Mouse (Mus musculus) limb, embryonic 14.5 days (tissue): Measurements from ENCODE around the gene Eif5a. TPM values are rescaled to one million over a fixed set of nuclear protein-coding genes. Genes with fewer than 3 reads are reported as not detected.
A peak's percentile ranks its signal among the peaks of the same experiment; 100 is the strongest.

Experiments used
- ATAC-seq: fragments of 200-750 bp; cut with Nextera tagmentation; 2 replicates; pipeline ENCODE4 v1.8.0; 2017; ENCODE audit warnings: low read depth, moderate number of reproducible peaks, moderate TSS enrichment; ENCODE audit not compliant: low FRiP score
- DNase-seq: peaks from one replicate; pipeline ENCODE4 v3.0.0-alpha.2; 2015; ENCODE audit warnings: low spot score
- H3K27ac ChIP-seq: fragments of 300-500 bp; sonication (generic); replicated peaks from 2 replicates; pipeline ENCODE4 v1.5.1; 2014; ENCODE audit warnings: low read depth, mild to moderate bottlenecking, low read length, moderate library complexity, mixed read lengths
- H3K27me3 ChIP-seq: fragments of 300-500 bp; sonication (generic); 2 replicates; pipeline ENCODE4 v1.6.1; 2014; ENCODE audit warnings: low read length, mixed read lengths; ENCODE audit not compliant: control insufficient read depth, insufficient read depth
- H3K36me3 ChIP-seq: fragments of 300-500 bp; sonication (generic); 2 replicates; pipeline ENCODE4 v1.6.1; 2014; ENCODE audit warnings: mild to moderate bottlenecking, low read length, moderate library complexity, mixed read lengths; ENCODE audit not compliant: control insufficient read depth, insufficient read depth
- H3K4me1 ChIP-seq: fragments of 300-500 bp; sonication (generic); 2 replicates; pipeline ENCODE4 v1.6.1; 2014; ENCODE audit warnings: antibody characterized with exemption, low read length, mixed read lengths; ENCODE audit not compliant: control insufficient read depth, insufficient read depth
- H3K4me2 ChIP-seq: fragments of 300-500 bp; sonication (generic); replicated peaks from 2 replicates; pipeline ENCODE4 v1.6.1; 2014; ENCODE audit warnings: low read depth, mild to moderate bottlenecking, low read length, moderate library complexity; ENCODE audit not compliant: severe bottlenecking
- H3K4me3 ChIP-seq: fragments of 300-500 bp; sonication (generic); replicated peaks from 2 replicates; pipeline ENCODE4 v1.5.1; 2014; ENCODE audit warnings: low read length
- H3K9ac ChIP-seq: fragments of 300-500 bp; sonication (generic); 2 replicates; pipeline ENCODE4 v1.6.1; 2014; ENCODE audit warnings: mild to moderate bottlenecking, low read depth, low read length, moderate library complexity; ENCODE audit not compliant: severe bottlenecking
- H3K9me3 ChIP-seq: fragments of 300-500 bp; sonication (generic); 2 replicates; pipeline ENCODE4 v1.6.1; 2016; ENCODE audit warnings: low read length; ENCODE audit not compliant: control insufficient read depth
- POLR2A ChIP-seq: fragments of 200-500 bp; IDR thresholded peaks from 2 replicates; pipeline ENCODE4 v1.8.0; 2012; ENCODE audit warnings: inconsistent platforms, mild to moderate bottlenecking, moderate library complexity, borderline replicate concordance; ENCODE audit not compliant: insufficient read depth, insufficient read length; ENCODE audit errors: extremely low read depth
- WGBS: fragments of 180-500 bp; shearing (Covaris S2); extraction: QIAGEN DNeasy Blood & Tissue Kit; methylation state at CpG from one replicate; pipeline ENCODE4 v1.1.7; 2014; 5-methylcytosine and 5-hydroxymethylcytosine counted together
- polyA plus RNA-seq, 2 experiments: library from polyadenylated mRNA; depleted of rRNA in 1 of 2; stranded (reverse) in 1 of 2; unstranded in 1 of 2; fragments of >200 nt; fragmentation: Nextera tagmentation in 1 of 2; extraction: Ambion mirVana in 1 of 2; gene quantifications; 2 replicates each; pipeline versions ENCODE4 v1.2.1 to v1.2.3; 2012 to 2014

The Eif5a gene
- polyA plus RNA-seq, 2 experiments: 1,079 to 1,603 TPM

GRCm38 (mm10) chr11:69927501-69927900 lies 5.7 kb upstream of the Eif5a start:
- ATAC-seq: no peak
- no peak overlapping the region for H3K27ac ChIP-seq

GRCm38 (mm10) chr11:69922796-69923195 lies 1.0 kb upstream of the Eif5a start:
- Histone ChIP-seq H3K4me3 (no peak overlapping the region; the same call in 1 of the 2 replicates), H3K36me3 (peaks cover 13% of the 10 kb centered on the region), H3K4me1 (peaks cover 12% of the 10 kb centered on the region), H3K9ac (no peak overlapping the region), H3K27me3 (no peaks in the 10 kb centered on the region), H3K27ac (0 out of 2 replicates have a peak overlapping the region, but pooled peaks have one; percentile 97), H3K4me2 (no peak overlapping the region), H3K9me3 (no peaks in the 10 kb centered on the region)
- no peak for ATAC-seq
- TF ChIP-seq POLR2A: no peak
- 64% methylated on average over 3 of the region's 3 CpGs for WGBS
- no peak for DNase-seq

More at GRCm38 (mm10) chr11:69927501-69927900, 5.7 kb upstream of the Eif5a start:
- no peak for DNase-seq
- H3K4me3 ChIP-seq: no peak overlapping the region
- H3K9ac ChIP-seq: no peak overlapping the region
- no peaks in the 10 kb centered on the region for H3K36me3 ChIP-seq
- TF ChIP-seq POLR2A: no peak
- no peak overlapping the region for H3K4me2 ChIP-seq
- WGBS: 99% methylated on average over 2 of the region's 2 CpGs
- H3K27me3 ChIP-seq: no peaks in the 10 kb centered on the region
- peaks cover 4% of the 10 kb centered on the region; the same call in 1 of the 2 replicates for H3K4me1 ChIP-seq
- no peaks in the 10 kb centered on the region for H3K9me3 ChIP-seq

- Histone ChIP-seq H3K36me3 (peaks cover 19% of the 10 kb centered on the region), H3K9me3 (no peaks in the 10 kb centered on the region), H3K9ac (peak overlapping the region; percentile 44), H3K4me3 (peak overlapping the region; percentile 97), H3K4me2 (peak overlapping the region; percentile 72), H3K27ac (peak overlapping the region; percentile 97), H3K27me3 (no peaks in the 10 kb centered on the region), H3K4me1 (peaks cover 12% of the 10 kb centered on the region)
- no peak for TF ChIP-seq POLR2A
- peak; percentile 34 for DNase-seq
- ATAC-seq: no peak
- WGBS: 1% methylated on average over 12 of the region's 12 CpGs
Observed at GRCm38 (mm10) chr11:69922012-69922756, 426 bp upstream of the Eif5a start.

GRCm38 (mm10) chr11:69920266-69921031 lies 1.3 kb downstream of the Eif5a start:
- H3K4me1 ChIP-seq: peaks cover 14% of the 10 kb centered on the region
- WGBS: under 1% methylated on average over 30 of the region's 65 CpGs

GRCm38 (mm10) chr11:69919661-69920265 lies 2.0 kb downstream of the Eif5a start:
- H3K27me3 ChIP-seq: no peaks in the 10 kb centered on the region
- H3K4me3 ChIP-seq: peak overlapping the region; percentile 97
- peaks cover 21% of the 10 kb centered on the region for H3K4me1 ChIP-seq
- under 1% methylated on average over 17 of the region's 17 CpGs for WGBS
- peaks cover 43% of the 10 kb centered on the region for H3K36me3 ChIP-seq
- DNase-seq (peak; percentile 78), ATAC-seq (no peak)
- peak overlapping the region; percentile 93 for H3K9ac ChIP-seq
- no peak for TF ChIP-seq POLR2A
- H3K9me3 ChIP-seq: no peaks in the 10 kb centered on the region
- H3K27ac ChIP-seq: peak overlapping the region; percentile 88
- H3K4me2 ChIP-seq: peak overlapping the region; percentile 88

More at GRCm38 (mm10) chr11:69920266-69921031, 1.3 kb downstream of the Eif5a start:
- Histone ChIP-seq H3K9ac (peak overlapping the region; percentile 93), H3K36me3 (peaks cover 36% of the 10 kb centered on the region), H3K27me3 (no peaks in the 10 kb centered on the region), H3K9me3 (no peaks in the 10 kb centered on the region), H3K4me2 (peak overlapping the region; percentile 88), H3K27ac (peak overlapping the region; percentile 88), H3K4me3 (peak overlapping the region; percentile 97)
- ATAC-seq: no peak
- TF ChIP-seq POLR2A: no peak
- DNase-seq: peak; percentile 22
